In the genomic region with DNA sequence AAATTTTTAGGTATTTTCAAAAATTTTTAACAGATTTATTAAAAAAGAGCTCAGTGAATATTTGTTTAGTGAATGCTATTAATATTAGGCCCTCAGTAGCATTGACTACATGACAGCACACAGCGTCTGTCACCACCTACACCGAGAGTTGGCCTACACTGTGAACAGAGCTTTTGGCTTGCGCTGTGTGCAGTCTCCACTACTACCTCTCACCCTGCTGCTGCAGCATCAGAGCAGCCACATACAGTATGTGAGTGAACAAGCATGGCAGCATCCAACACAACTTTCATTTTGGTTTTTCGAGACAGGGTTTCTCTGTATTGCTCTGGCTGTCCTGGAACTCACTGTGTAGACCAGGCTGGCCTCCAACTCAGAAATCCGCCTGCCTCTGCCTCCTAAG, we compare ENCODE assay signal across 21 mouse cellular contexts. TPM values are rescaled to one million over a fixed set of nuclear protein-coding genes. Genes with fewer than 3 reads are reported as not detected.
DNase-seq lines count a peak whose midpoint lies in the region; TF ChIP-seq lines count a peak whose summit lies in the region.
"Had no signal": no experiment of that assay in that cellular context is flagged by ENCODE, and none has a peak within 500 bp of the region (broad histone marks: within the 10 kb centered on the region; RNA-seq: fewer than 3 reads in every experiment).

No protein-coding gene starts in this region.

- no peak overlapping the region for H3K4me3 ChIP-seq in heart, adult 2 months
- H3K4me3 ChIP-seq: embryonic facial prominence, embryonic 10.5 days; embryonic facial prominence, embryonic 12.5 days; forebrain, embryonic 13.5 days; forebrain, embryonic 15.5 days had no signal

- DNase-seq in heart, adult 11 months, result peak; percentile 64
- no peak for DNase-seq in heart, adult 2 months
- peak; percentile 29 to 56 for DNase-seq in layer of hippocampus, adult 18-20 months (ENCODE audit: low spot score in 2 of 2)
- no peak for DNase-seq in layer of hippocampus, postnatal 25 days (ENCODE audit: extremely low spot score in 1 of 2, low spot score in 1 of 2)
- DNase-seq in brain, adult 2 months (ENCODE audit: low read depth, low spot score), result peak; percentile 24
- DNase-seq in layer of hippocampus, postnatal 14 days (ENCODE audit: low spot score in 2 of 2), result peak; percentile 9 to 49
- DNase-seq in adrenal gland, adult 8-10 months, result no peak
- DNase-seq: adrenal gland, postnatal 10 days; adrenal gland, postnatal 25 days; B cell, adult 2 months; cerebellum, adult 11-12 months; cerebellum, adult 2 months; cerebellum, adult 9-10 months; cerebellum, postnatal 10 days; cerebellum, postnatal 25 days had no signal

- H3K9ac ChIP-seq in heart, adult 2 months (ENCODE audit: low read depth, low read length), result no peak overlapping the region
- H3K9ac ChIP-seq: embryonic facial prominence, embryonic 12.5 days; forebrain, embryonic 13.5 days; forebrain, embryonic 15.5 days had no signal

- peaks cover 4% of the 10 kb centered on the region for H3K4me1 ChIP-seq in heart, adult 2 months (ENCODE audit: control insufficient read depth, insufficient read depth, low read length)
- H3K4me1 ChIP-seq: embryonic facial prominence, embryonic 10.5 days; embryonic facial prominence, embryonic 12.5 days; forebrain, embryonic 13.5 days had no signal

- no peaks in the 10 kb centered on the region for H3K27me3 ChIP-seq in heart, adult 2 months (ENCODE audit: control insufficient read depth, insufficient read depth, low read length)
- H3K27me3 ChIP-seq: CH12.LX; embryonic facial prominence, embryonic 12.5 days; forebrain, embryonic 13.5 days; forebrain, embryonic 15.5 days; Patski had no signal

- intact Hi-C loops in heart, adult 2 months (cut with DNase I), result no loop called here

- H3K36me3 ChIP-seq in heart, adult 2 months (ENCODE audit: control insufficient read depth, insufficient read depth, low read length), result peaks cover 2% of the 10 kb centered on the region; the same call in 1 of the 2 replicates

- 96% methylated on average over 5 of the region's 5 CpGs for WGBS in heart, adult 2 months

- TF ChIP-seq POLR2A in heart, adult 2 months (IDR thresholded peaks at IDR 0.05; ENCODE audit: insufficient read depth, low read depth, low read length), result no peak

- H3K79me2 ChIP-seq in heart, adult 2 months (replicated peaks; ENCODE audit: control insufficient read depth, insufficient read depth, low read length), result peaks cover 6% of the 10 kb centered on the region

- no peak overlapping the region for H3K27ac ChIP-seq in heart, adult 2 months
- H3K27ac ChIP-seq: embryonic facial prominence, embryonic 10.5 days; embryonic facial prominence, embryonic 12.5 days; forebrain, embryonic 13.5 days; forebrain, embryonic 15.5 days had no signal

- no peak for TF ChIP-seq CTCF in heart, adult 2 months (IDR thresholded peaks at IDR 0.05)

- no peak for TF ChIP-seq EP300 in heart, adult 2 months (IDR thresholded peaks at IDR 0.05; ENCODE audit: insufficient read depth, low read depth, low read length)

RNA-seq across cellular contexts. Expression of a gene that starts 27.0 kb away (rescaled TPM):
- 10 to 100 TPM; 30.7 to 35.3 TPM for total RNA-seq in heart, adult 2 months (2021)
- 49.1 and 54.5 TPM in 2 replicates for polyA plus RNA-seq in heart, adult 2 months (2012; rRNA removed)
- 10 to 100 TPM in 1 of 2 experiments, 1 to 10 TPM in 1; 9.5 to 10.7 TPM for total RNA-seq in layer of hippocampus, adult 18-20 months (2021)
- total RNA-seq in layer of hippocampus, postnatal 25 days (2021), result 1 to 10 TPM; 8.7 to 9.8 TPM
- 10 to 100 TPM; 10.1 to 15.1 TPM for total RNA-seq in layer of hippocampus, postnatal 14 days (2021)
- 10 to 100 TPM; 13.0 to 17.2 (median 14.7) TPM for total RNA-seq in adrenal gland, adult 8-10 months (2022)

RNA-seq across cellular contexts. Expression of a gene that starts 29.8 kb away (rescaled TPM):
- total RNA-seq in heart, adult 2 months (2021), result 10 to 100 TPM; 12.8 to 13.7 TPM
- polyA plus RNA-seq in heart, adult 2 months (2012; rRNA removed), result 3.6 and 7.8 TPM in 2 replicates
- 10 to 100 TPM; 47.2 to 55.0 TPM for total RNA-seq in layer of hippocampus, adult 18-20 months (2021)
- 10 to 100 TPM; 45.6 to 52.3 TPM for total RNA-seq in layer of hippocampus, postnatal 25 days (2021)
- 10 to 100 TPM; 52.5 to 54.7 TPM for total RNA-seq in layer of hippocampus, postnatal 14 days (2021)
- 10 to 100 TPM; 32.4 to 49.6 (median 40.3) TPM for total RNA-seq in adrenal gland, adult 8-10 months (2022)

Comparison
In these comparisons a context has a peak if more than half of its experiments do, and no peak if none do; other contexts are left out.
1. DNase-seq: peak in heart, adult 11 months (single experiment), layer of hippocampus, adult 18-20 months (2 of 2), brain, adult 2 months (single experiment) and layer of hippocampus, postnatal 14 days (2 of 2); none in heart, adult 2 months (0 of 2), layer of hippocampus, postnatal 25 days (0 of 2) and adrenal gland, adult 8-10 months (single experiment).